Mouse (Mus musculus) hindlimb bud, embryonic 11.5 days (tissue): ENCODE measurements around the gene Sgk2.
"Not testable (repeated sequence)": the region's sequence is repeated elsewhere in the genome, so short reads cannot be mapped to it uniquely, and the experiment has no call there.

Experiments used
- DNase-seq: peaks from one replicate; pipeline ENCODE4 v3.0.0-alpha.2; 2012; ENCODE audit warnings: low read depth, low spot score; ENCODE audit errors: extremely low spot score

Gene Sgk2

DNA sequence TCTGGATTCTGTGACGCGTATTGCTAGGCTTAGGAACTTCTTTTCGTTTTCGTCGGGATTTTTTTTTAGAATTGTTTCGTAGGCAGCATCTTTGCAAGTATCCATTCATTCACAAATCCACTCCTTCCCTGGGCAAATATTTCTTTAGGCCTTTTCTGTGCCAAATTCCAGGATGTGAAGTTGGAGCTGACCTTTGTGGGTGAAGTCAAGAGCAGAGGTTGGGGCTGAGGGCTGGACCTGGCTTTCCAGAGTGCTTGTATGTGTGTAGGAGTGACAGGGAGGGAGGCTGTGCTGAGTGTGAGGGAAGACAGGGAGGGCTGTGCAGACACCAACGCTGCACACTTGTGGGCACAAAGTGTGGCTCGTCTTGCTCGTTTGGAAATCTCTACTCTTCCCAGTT is 69.5 kb downstream of the Sgk2 start:
- DNase-seq: no peak

DNA sequence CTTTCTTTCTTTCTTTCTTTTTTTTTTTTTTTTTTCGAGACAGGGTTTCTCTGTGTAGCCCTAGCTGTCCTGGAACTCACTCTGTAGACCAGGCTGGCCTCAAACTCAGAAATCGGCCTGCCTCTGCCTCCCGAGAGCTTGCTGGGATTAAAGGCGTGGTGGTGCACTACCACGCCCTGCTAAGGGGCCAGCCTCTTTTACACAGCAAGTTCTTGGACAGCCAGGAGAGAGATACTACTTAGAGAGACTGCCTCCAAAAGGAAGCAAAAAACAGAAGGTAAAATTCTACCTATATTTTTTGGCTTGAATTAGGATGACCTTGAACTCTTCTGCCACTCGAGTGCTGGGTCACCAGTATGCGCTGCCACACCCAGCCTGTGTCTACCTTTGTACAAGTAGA is 71.9 kb downstream of the Sgk2 start:
- not testable (repeated sequence) for DNase-seq

DNA sequence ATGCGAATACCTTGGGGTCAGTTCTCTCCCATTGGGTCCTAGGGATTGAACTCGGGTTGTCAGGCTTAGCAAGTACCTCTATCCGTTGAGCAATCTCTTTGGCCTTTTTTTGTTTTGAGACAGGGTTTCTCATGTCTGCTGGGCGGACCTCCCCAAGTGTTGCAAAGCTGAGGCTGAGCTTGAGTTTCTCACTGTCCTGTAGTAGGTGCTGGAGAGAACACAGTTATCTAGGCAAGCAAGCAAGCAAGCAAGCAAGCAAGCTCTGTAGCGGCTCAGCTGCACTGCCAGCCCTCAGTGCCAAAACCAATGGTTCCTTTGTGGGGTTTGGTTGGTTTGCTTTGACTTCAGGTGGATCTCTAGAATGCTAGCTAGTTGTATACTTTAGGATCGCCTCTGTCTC is 73.5 kb downstream of the Sgk2 start:
- DNase-seq: no peak

DNA sequence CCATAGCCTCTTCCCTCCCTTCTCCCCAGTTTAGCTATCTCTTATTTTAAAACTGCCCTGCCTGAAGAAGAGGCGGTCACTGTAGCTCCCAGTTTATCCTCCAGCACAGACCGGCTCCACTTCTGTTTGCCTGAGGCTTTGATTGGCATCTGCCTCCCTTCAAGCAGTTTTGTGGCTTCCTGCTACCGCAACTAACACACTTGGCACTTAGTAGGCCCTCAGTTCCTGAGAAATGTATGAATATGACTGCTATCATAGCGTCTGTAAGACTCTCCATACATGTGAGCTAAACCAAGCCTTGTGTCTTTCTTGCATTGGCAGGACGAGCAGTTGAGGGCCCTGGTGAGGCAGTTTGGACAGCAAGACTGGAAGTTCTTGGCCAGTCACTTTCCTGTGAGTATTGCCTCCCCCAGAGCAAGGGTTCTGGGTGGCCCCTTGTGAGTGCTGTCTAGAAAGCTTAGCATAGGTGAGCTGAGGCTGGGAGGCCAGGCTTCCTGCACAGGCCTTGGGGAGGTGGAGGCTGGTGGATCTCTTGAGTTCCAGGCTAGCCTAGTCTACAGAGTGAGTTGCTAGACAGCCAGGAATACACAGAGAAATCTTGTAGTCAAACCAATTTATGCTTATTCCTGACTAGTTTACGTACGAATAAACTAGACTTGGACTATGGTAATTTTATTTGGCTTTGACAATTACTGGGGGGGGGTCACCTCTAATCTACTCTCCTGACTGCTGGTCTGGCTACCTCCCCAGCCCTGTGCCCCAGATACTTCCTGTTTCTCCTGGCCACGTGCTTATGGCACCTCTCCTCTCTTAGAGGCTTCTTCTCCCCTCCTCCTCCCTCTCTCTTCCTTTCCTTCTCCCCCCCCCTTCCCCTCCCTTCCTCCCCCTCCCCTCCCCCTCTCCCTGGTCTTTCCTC is 74.3 kb downstream of the Sgk2 start:
- DNase-seq: no peak

DNA sequence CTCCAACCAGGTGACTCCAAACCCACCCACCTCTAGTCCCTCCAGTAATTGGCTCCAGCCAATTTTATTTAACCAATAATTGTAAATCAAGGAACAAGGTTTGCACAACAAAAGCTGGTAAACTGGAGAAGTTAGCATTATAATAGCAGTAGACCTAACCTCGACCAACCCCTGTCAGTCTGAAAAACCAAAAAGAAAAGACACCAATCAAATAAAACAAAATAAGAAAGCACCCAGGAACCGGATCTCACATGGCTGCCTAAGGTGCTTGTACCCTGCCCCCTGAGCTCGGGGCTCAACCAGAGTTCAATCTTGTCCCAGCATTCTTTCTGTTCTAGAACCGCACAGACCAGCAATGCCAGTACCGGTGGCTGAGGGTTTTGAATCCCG is 75.0 kb downstream of the Sgk2 start:
- DNase-seq: no peak
